Mouse (Mus musculus): ENCODE measurements around the gene Slc8a1.

Gene Slc8a1

GRCm38 (mm10) chr17:81416361-81417114 lies 321.6 kb downstream of the Slc8a1 start:
- DNase-seq, result no peak

- DNase-seq, result no peak
Observed at GRCm38 (mm10) chr17:81412736-81413135, 325.4 kb downstream of the Slc8a1 start.

- DNase-seq, result no peak
Observed at GRCm38 (mm10) chr17:81404225-81404624, 334.0 kb downstream of the Slc8a1 start.

- peak; percentile 61 for DNase-seq
Observed at GRCm38 (mm10) chr17:81403121-81403520, 335.1 kb downstream of the Slc8a1 start.

GRCm38 (mm10) chr17:81402636-81403035 lies 335.5 kb downstream of the Slc8a1 start:
- DNase-seq, result peak; percentile 77

GRCm38 (mm10) chr17:81400377-81400776 lies 337.8 kb downstream of the Slc8a1 start:
- DNase-seq, result no peak

GRCm38 (mm10) chr17:81397434-81397833 lies 340.7 kb downstream of the Slc8a1 start:
- DNase-seq, result no peak

- no peak for DNase-seq
Observed at GRCm38 (mm10) chr17:81394124-81394523, 344.1 kb downstream of the Slc8a1 start.

GRCm38 (mm10) chr17:81393040-81393439 lies 345.1 kb downstream of the Slc8a1 start:
- DNase-seq, result peak; percentile 28

- no peak for DNase-seq
Observed at GRCm38 (mm10) chr17:81391478-81391877, 346.7 kb downstream of the Slc8a1 start.

- no peak for DNase-seq
Observed at GRCm38 (mm10) chr17:81390790-81391189, 347.4 kb downstream of the Slc8a1 start.

- DNase-seq, result no peak
Observed at GRCm38 (mm10) chr17:81386118-81386517, 352.1 kb downstream of the Slc8a1 start.

GRCm38 (mm10) chr17:81385476-81385875 lies 352.7 kb downstream of the Slc8a1 start:
- DNase-seq, result no peak

GRCm38 (mm10) chr17:81383461-81383860 lies 354.7 kb downstream of the Slc8a1 start:
- no peak for DNase-seq

- peak; percentile 11 for DNase-seq
Observed at GRCm38 (mm10) chr17:81378436-81378835, 359.7 kb downstream of the Slc8a1 start.

GRCm38 (mm10) chr17:81377757-81378299 lies 360.3 kb downstream of the Slc8a1 start:
- no peak for DNase-seq

- no peak for DNase-seq
Observed at GRCm38 (mm10) chr17:81377195-81377594, 361.0 kb downstream of the Slc8a1 start.

GRCm38 (mm10) chr17:81375901-81376300 lies 362.3 kb downstream of the Slc8a1 start:
- DNase-seq, result no peak

- DNase-seq, result no peak
Observed at GRCm38 (mm10) chr17:81369036-81369435, 369.1 kb downstream of the Slc8a1 start.

- DNase-seq, result no peak
Observed at GRCm38 (mm10) chr17:81368503-81368902, 369.7 kb downstream of the Slc8a1 start.

- DNase-seq, result no peak
Observed at GRCm38 (mm10) chr17:81363368-81363767, 374.8 kb downstream of the Slc8a1 start.

GRCm38 (mm10) chr17:81360571-81360970 lies 377.6 kb downstream of the Slc8a1 start:
- no peak for DNase-seq

- no peak for DNase-seq
Observed at GRCm38 (mm10) chr17:81360032-81360431, 378.1 kb downstream of the Slc8a1 start.

- DNase-seq, result no peak
Observed at GRCm38 (mm10) chr17:81336024-81336754, 402.0 kb downstream of the Slc8a1 start.

All from lung, postnatal 10 days (tissue).